Mouse (Mus musculus) layer of hippocampus, adult 2 months (tissue): ENCODE results near the gene Tmod2. TPM values are rescaled to one million over a fixed set of nuclear protein-coding genes. Genes with fewer than 3 reads are reported as not detected.
"Not testable (repeated sequence)": the region's sequence is repeated elsewhere in the genome, so short reads cannot be mapped to it uniquely, and the experiment has no call there.

Experiments
- DNase-seq, 2 experiments: peaks; one replicate each; pipeline ENCODE4 v3.0.0; 2022; ENCODE audit warnings: low spot score in 2 of 2
- H3K27ac ChIP-seq: fragments of 200-600 bp; 2 replicates; pipeline ENCODE4 v1.8.1; 2022
- H3K4me3 ChIP-seq: fragments of 200-600 bp; 2 replicates; pipeline ENCODE4 v1.8.1; 2022; ENCODE audit warnings: mild to moderate bottlenecking
- CTCF ChIP-seq: fragments of 200-600 bp; conservative IDR thresholded peaks from 2 replicates; pipeline ENCODE4 v1.8.1; 2022; ENCODE audit warnings: antibody characterized with exemption, mild to moderate bottlenecking, moderate library complexity
- total RNA-seq, 2 experiments: library from RNA; stranded (reverse); gene quantifications; 2 replicates each; pipeline ENCODE4 v1.2.3; 2021

Tmod2 gene
- total RNA-seq, 2 experiments from 2014 or later, result 376 to 380 TPM

DNA sequence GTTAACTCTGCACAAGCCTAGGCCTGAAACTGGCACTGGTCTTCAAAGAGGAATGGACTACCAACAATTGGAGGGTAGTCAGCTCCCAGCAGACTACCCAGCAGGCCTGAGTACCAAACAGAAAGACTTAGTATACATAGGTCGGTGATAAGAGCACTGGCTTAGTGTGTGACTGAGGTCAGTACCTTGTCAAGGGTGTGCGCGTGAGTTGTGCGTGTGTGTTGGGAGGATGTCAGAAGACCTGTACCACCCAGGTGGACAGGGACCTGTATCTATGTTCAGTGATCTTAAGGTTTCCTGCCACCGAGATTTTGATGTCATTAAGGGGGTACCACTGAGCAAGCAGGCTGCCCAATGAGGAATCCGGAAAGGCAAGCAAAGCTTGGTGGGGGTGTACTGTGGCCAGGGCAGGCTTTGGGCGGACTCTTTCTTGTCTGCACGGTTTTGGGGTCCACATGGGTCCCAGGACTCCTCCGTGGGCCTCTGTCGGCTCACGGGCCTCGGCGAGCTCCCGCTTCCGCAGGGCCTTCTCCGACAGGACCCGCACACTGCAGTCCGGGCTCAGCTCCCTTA, 13.9 kb upstream of the Tmod2 start:
- no peak for TF ChIP-seq CTCF
- H3K27ac ChIP-seq, result peak overlapping the region; percentile 99
- no peak for DNase-seq
- peak overlapping the region; percentile 81 for H3K4me3 ChIP-seq

GRCm38 (mm10) chr9:75621428-75621827, 10.3 kb upstream of the Tmod2 start:
- no peak overlapping the region for H3K4me3 ChIP-seq
- H3K27ac ChIP-seq, result no peak overlapping the region
- no peak for TF ChIP-seq CTCF
- no peak for DNase-seq

- DNase-seq, H3K4me3 ChIP-seq, H3K27ac ChIP-seq: not testable (repeated sequence)
Measured at GRCm38 (mm10) chr9:75619761-75620160, 8.6 kb upstream of the Tmod2 start.

- no peak for TF ChIP-seq CTCF
- DNase-seq, result no peak
- Histone ChIP-seq H3K27ac (no peak overlapping the region), H3K4me3 (no peak overlapping the region)
Measured at GRCm38 (mm10) chr9:75618836-75619400, 7.8 kb upstream of the Tmod2 start.

DNA sequence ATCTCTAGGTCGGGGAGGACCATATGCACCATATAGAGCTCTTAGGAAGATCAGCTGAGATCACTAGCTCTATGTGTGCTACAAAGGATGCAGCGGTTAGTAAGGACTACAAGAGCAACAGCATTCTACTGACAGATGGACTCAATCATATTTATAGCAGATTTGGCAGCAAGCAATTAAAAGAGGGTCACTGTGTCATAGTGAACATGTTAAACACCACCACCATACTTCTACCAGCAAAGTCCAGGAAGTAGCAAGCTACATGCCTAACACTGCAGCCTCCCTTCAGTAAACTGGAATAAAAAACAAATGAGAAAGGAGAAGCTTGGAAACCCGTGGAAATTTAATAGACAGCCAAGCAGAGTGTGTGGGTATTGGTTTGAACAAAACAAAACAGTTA, 5.4 kb upstream of the Tmod2 start:
- TF ChIP-seq CTCF, result no peak
- no peak overlapping the region for H3K4me3 ChIP-seq
- no peak overlapping the region for H3K27ac ChIP-seq
- no peak for DNase-seq

DNA sequence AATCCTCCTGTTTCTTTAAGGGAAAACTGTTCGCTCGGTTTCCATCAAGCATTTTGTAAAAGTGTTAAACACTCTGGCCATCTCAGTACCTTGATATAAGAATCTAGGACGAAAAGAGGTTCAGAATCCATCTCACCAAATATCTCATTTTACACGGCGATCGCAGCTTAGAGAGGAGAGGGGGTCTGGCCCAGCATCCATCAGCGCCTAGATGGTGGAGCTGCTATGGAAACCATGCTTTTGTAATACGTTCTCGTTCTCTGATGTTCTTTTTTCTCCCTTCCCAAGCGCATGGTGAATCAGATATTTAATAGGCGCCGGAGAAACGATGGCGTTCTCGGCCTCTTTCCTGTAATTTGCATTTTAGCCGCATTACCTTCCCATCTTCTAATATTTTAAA, 1.2 kb downstream of the Tmod2 start:
- DNase-seq, result no peak
- no peak for TF ChIP-seq CTCF
- peak overlapping the region; percentile 68 for H3K4me3 ChIP-seq
- H3K27ac ChIP-seq, result peak overlapping the region; percentile 97

DNA sequence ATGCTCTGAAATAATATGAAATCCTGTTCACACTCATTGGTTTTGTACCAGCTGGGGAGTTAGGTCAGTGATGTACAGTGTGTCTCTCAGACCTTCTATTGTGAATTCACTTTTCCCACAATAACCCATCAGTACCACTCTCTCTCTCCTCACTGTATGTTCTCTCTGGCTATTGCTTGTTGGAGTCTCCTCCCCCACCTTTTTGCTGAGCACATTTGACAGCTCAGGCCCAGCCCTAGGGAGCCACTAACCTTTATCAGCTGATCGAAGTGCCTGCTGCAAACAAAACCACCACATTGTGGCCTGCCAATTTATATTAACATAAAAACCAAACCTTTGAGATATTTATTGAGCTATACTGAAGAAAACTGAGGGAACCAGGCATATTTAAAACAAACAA, 1.6 kb downstream of the Tmod2 start:
- TF ChIP-seq CTCF, result no peak
- Histone ChIP-seq H3K27ac (peak overlapping the region; percentile 97), H3K4me3 (peak overlapping the region; percentile 68)
- no peak for DNase-seq

DNA sequence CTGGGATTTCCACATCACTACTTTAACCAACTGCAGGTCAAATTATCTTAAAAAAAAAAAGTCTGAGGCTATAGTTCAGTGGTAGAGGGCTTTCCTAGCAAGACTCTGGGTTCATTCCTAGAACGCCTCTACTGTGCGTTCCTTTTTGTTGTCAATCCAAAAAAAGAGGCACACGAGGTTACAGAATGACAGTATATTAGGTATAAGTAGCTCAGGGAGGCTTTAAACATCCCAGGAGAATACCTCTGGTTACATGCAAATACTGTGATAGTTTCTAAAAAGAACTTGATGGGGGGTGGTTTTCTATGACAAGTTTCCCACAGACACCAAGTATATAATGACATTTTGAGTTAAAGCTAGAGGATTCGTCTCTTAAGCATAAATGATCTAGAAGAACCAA, 3.6 kb downstream of the Tmod2 start:
- no peak overlapping the region for H3K4me3 ChIP-seq
- DNase-seq, result no peak
- no peak overlapping the region for H3K27ac ChIP-seq
- TF ChIP-seq CTCF, result no peak

GRCm38 (mm10) chr9:75601510-75601909, 9.6 kb downstream of the Tmod2 start:
- DNase-seq, result no peak
- TF ChIP-seq CTCF, result no peak
- no peak overlapping the region for H3K4me3 ChIP-seq
- H3K27ac ChIP-seq, result peak overlapping the region; percentile 92

GRCm38 (mm10) chr9:75600166-75600934, 10.8 kb downstream of the Tmod2 start:
- peak overlapping the region; percentile 92 for H3K27ac ChIP-seq
- TF ChIP-seq CTCF, result no peak
- no peak overlapping the region for H3K4me3 ChIP-seq
- peak; percentile 57 to 70 for DNase-seq

- DNase-seq, result peak; percentile 48 to 81
- H3K4me3 ChIP-seq, result no peak overlapping the region
- H3K27ac ChIP-seq, result peak overlapping the region; percentile 92
- TF ChIP-seq CTCF, result peak; percentile 68
Measured at GRCm38 (mm10) chr9:75599191-75599841, 11.8 kb downstream of the Tmod2 start.

DNA sequence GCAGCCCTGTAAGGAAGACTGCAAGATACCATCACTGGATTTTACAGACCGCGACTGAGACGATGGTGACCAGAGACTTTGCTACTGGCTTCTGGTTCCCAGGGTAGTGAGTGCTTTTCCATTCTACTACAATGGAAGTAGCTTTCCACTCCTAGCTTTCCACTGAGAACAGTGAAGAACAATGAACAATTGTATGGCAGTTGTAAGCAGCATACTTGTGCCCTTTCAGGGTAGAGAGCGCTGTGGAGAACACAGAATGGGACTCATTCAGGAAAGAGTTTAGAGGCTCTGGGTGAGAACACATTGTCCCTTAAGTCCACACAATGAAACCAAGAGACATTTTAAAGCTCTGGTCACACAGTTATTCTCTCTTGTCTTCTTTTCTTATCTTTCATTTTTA, 13.5 kb downstream of the Tmod2 start:
- DNase-seq, result peak in 1 of 2 experiments; percentile 22
- H3K4me3 ChIP-seq, result peak overlapping the region; percentile 29; the same call in 1 of the 2 replicates
- TF ChIP-seq CTCF, result no peak
- H3K27ac ChIP-seq, result peak overlapping the region; percentile 92

- peak overlapping the region; percentile 29; the same call in 1 of the 2 replicates for H3K4me3 ChIP-seq
- H3K27ac ChIP-seq, result peak overlapping the region; percentile 92
- no peak for TF ChIP-seq CTCF
- DNase-seq, result no peak
Measured at GRCm38 (mm10) chr9:75597036-75597435, 14.1 kb downstream of the Tmod2 start.

GRCm38 (mm10) chr9:75593481-75593880, 17.6 kb downstream of the Tmod2 start:
- no peak overlapping the region for H3K4me3 ChIP-seq
- H3K27ac ChIP-seq, result peak overlapping the region; percentile 62
- peak; percentile 43 to 45 for DNase-seq
- TF ChIP-seq CTCF, result no peak
